Mouse (Mus musculus): ENCODE results near the gene Galnt18. TPM values are rescaled to one million over a fixed set of nuclear protein-coding genes. Genes with fewer than 3 reads are reported as not detected.

Galnt18 gene
- total RNA-seq, 2 experiments from 2014 or later, result 53.8 to 55.0 TPM

DNA sequence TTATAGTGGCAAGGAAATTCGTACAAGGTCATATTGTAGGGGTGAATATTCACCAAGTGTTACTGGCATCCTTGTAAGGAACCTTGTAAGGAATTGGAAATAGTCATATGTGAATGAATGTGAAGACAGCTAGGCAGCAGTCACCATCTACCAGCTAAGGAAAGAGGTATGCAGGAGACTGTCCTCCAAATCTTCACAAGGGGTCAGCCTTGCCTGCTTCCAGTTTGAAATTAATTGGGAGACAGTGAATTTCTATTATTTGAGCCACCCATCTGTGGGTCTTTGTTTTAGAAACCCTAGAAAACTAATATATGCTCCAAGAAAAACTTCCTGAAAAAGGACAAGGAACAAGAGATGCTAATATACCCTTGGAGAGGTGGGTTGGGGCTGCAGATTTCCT, 313.1 kb downstream of the Galnt18 start:
- no peak for DNase-seq

DNA sequence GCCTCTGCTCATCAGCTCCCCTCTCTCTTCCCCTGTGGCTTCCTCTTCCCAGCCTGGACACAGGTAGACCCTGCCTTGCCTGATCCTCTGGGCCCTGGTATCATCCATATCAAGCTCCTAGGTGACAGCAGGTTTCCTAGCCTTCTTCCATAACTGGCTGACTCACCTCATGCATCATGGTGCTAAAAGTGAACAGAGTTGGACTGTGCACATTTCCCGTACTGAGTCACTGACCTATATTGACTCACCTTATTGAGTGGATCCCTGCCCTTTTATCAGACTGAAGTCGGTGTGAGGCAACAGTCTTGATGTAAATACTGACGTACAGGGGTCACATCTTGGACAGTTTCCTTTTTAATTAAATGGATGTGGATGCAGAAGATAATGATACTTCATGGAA, 313.7 kb downstream of the Galnt18 start:
- no peak for DNase-seq

DNA sequence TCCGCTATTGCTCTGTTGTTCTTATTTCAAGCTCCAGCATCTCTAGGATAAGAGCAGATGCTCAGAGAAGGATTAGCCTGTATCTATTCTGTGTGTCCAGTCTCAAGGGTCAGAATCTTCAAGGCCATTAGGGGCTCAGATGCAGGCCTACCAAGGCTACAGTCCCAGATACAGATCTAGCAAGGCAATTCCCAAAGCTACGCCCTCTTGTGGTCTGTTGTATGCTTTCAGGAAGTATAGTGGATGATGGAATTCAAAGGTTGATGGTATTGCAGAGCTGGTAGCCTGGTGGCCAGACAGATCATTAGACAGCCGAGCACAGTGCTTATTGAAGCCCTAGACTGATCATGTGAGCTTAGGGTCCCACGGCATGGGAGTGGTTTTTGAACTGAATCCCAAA, 320.1 kb downstream of the Galnt18 start:
- DNase-seq, result no peak

DNA sequence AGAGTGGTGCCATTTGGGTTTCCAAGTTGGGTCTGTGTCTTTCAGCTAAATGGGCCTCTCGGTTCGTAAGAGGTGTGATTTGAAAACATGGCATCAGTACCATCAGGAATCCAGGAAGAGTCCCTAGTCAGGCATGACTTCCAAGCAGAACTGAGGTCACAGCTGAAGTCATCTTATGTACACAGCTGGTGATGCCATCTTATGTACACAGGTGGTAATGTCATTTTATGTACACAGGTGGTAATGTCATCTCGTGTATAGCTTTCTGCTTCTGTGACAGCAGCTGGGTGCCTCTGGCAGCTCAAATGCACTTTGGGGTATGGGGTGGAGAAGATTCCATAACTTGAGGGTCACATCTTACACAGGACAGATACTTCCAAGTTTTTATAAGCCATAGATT, 323.8 kb downstream of the Galnt18 start:
- DNase-seq, result no peak

DNA sequence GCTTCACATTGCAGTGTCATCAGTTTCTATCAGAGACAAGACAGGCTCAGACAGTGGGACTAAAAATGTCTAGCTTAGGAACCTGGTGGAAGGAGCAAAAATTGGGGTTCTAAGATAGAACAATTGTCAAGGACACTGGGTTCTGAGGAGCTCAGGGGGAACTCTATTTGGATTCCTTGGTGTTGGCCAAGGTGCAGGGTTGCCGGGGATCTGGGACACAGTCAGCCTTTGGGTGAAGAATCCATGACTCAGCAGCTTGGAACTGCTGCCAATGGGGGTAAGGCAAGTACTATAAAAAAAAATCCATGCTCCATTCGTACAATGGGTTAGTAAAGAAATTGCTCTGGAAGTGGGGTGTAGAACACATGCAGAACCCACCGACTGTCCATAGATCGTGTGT, 324.2 kb downstream of the Galnt18 start:
- DNase-seq, result no peak

DNA sequence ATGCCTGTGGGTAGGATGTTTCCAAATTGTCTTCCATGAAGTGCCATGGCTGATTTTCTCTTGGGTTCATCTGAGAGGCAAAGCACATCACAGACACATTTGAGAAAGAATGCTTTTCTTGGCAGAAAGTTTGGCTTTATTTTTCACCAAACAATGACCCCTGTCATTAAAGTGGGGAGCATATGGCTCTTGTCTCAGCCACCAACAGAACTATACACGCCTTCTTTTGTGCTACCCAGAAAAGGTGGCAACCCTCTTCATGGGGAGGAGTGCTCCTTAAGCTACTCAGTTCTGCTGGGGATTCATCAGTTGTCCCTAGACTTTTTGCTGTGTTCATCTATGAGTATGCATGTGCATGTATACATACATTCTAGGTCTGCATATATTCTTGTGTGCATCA, 327.8 kb downstream of the Galnt18 start:
- no peak for DNase-seq

DNA sequence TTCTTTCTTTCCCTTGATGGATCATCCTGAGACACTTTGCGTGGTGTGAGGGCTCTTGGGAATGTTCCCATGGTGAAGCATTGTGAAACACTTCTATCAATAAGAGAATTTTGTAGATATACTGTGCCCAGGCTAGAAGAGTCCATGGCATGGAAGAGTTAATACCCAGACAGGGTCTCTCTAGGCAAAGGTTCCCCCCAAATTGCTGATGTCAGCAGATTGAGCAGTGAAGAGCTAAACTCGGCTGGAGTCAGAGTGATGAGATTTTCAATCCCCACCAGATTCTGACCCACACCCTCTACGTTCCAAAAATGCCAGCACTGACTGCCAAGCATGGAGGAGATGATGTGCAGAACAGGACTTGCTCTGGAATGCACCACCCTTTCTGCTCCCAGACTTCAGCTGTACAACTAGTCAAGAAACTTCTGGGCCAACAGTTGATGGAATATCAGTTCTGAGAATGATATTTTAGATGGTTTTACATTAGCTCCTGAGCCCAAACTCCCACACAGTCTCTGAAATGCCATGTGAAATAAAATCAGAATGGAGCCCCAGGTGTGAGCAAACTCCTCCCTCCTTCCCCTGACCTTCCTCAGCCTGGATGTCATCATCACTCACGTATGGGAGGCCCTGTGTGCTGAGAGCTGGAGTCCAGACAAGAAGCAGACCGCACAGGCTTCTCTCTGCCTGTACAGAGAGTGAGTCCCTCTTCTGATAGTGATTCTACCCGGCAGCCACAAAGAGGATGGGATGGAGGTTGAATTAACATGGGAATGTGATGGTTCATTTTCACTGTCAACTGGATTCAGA, 329.3 kb downstream of the Galnt18 start:
- DNase-seq, result no peak

DNA sequence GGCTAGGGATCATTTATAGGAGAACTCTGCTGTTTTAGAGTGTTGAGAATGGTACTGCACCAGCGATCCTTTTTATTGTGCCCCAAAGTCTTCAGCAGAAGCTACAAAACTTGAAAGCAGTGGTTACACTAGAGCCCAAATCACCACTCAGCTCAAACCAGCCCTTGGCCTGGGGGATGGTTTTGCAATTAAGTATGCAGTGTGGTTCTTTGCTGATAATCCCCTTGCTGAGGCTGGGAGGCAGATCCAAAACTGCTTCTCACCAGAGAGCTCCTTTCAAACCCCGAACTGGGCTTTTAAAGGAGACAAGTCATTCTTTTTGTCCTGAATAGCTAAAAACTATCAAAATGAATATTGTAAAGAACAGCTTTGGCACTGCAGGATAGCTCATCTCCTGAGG, 346.6 kb downstream of the Galnt18 start:
- no peak for DNase-seq

DNA sequence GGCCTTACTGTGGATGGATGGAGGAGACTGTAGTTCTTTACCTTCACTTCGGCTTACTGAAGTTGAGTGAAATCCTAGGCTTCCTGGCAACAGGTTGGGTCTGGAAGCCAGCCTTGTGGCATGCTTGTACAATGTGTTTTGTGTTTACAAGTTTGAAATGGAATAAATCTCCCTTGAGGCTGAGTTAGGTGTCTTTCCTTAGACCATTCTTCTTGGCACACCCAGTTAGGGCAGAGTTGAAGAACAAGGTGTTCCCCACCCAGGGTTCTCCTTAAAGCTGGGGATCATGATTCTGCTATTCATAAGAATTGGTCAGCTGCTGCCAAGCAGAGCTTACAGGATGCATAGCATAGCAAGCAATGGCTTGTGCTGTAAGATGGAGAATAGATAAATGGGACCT, 352.4 kb downstream of the Galnt18 start:
- no peak for DNase-seq

Small RNA genes lying within 50 kb of the gene (microRNA-seq; reads per million reads assigned to microRNA genes)
- gene Gm25787, result 0 reads per million in 2 experiments

Other genes starting within 250 kb of the Galnt18 start
- gene Usp47, start 243.5 kb upstream of the Galnt18 start, total RNA-seq (2021), result 10 to 100 TPM; 65.5 to 65.9 TPM

Measured in layer of hippocampus, postnatal 36 days (tissue).